Comparison of ENCODE assay signal across 8 mouse cellular contexts in genomic region chr6:87811675-87812338, GRCm38 (mm10). TPM values are rescaled to one million over a fixed set of nuclear protein-coding genes. Genes with fewer than 3 reads are reported as not detected.
DNase-seq lines count a peak whose midpoint lies in the region; ATAC-seq and TF ChIP-seq lines count a peak whose summit lies in the region.

Gene Rab43, minus strand, starts transcription at chr6:87812164.

- ATAC-seq in embryonic facial prominence, embryonic 13.5 days (ENCODE audit: insufficient number of reproducible peaks, insufficient read depth, low FRiP score, low TSS enrichment, low read depth) = peak; percentile 98
- peak; percentile 97 for ATAC-seq in limb, embryonic 13.5 days (ENCODE audit: low FRiP score, low read depth)
- peak; percentile 98 for ATAC-seq in midbrain, embryonic 16.5 days

- intact Hi-C loops in heart, adult 2 months (cut with DNase I) = loop anchor here (1.0 to 5.0 kb wide), 4 partner anchors 26 to 1090 kb away; partner anchors contain the start of genes Cnbp, Isy1 and Tpra1

- H3K4me1 ChIP-seq in embryonic facial prominence, embryonic 13.5 days = peaks cover 9% of the 10 kb centered on the region
- peaks cover 6% of the 10 kb centered on the region for H3K4me1 ChIP-seq in heart, adult 2 months (ENCODE audit: control insufficient read depth, insufficient read depth, low read length)
- peaks cover 25% of the 10 kb centered on the region for H3K4me1 ChIP-seq in limb, embryonic 13.5 days
- H3K4me1 ChIP-seq in midbrain, embryonic 16.5 days (ENCODE audit: control insufficient read depth, insufficient read depth, low read length) = peaks cover 13% of the 10 kb centered on the region

- peak within 1 kb of the TSS; percentile 92 for H3K4me2 ChIP-seq in embryonic facial prominence, embryonic 13.5 days
- peak within 1 kb of the TSS; percentile 95 for H3K4me2 ChIP-seq in limb, embryonic 13.5 days (replicated peaks)
- H3K4me2 ChIP-seq in midbrain, embryonic 16.5 days (ENCODE audit: low read length) = peak within 1 kb of the TSS; percentile 93

- peak; percentile 55 for TF ChIP-seq CTCF in heart, adult 2 months (IDR thresholded peaks at IDR 0.05)

- no peaks in the 10 kb centered on the region for H3K9me3 ChIP-seq in embryonic facial prominence, embryonic 13.5 days
- H3K9me3 ChIP-seq in limb, embryonic 13.5 days = no peaks in the 10 kb centered on the region
- no peaks in the 10 kb centered on the region for H3K9me3 ChIP-seq in midbrain, embryonic 16.5 days (replicated peaks; ENCODE audit: control insufficient read depth, low read length, poor library complexity, severe bottlenecking)

- TF ChIP-seq EP300 in heart, adult 2 months (IDR thresholded peaks at IDR 0.05; ENCODE audit: insufficient read depth, low read depth, low read length) = no peak; the same call in 1 of the 2 replicates

- TF ChIP-seq POLR2A in heart, adult 2 months (IDR thresholded peaks at IDR 0.05; ENCODE audit: insufficient read depth, low read depth, low read length) = peak; percentile 71

- peaks cover 28% of the 10 kb centered on the region for H3K36me3 ChIP-seq in embryonic facial prominence, embryonic 13.5 days
- no peaks in the 10 kb centered on the region for H3K36me3 ChIP-seq in heart, adult 2 months (ENCODE audit: control insufficient read depth, insufficient read depth, low read length)
- peaks cover 30% of the 10 kb centered on the region for H3K36me3 ChIP-seq in limb, embryonic 13.5 days
- H3K36me3 ChIP-seq in midbrain, embryonic 16.5 days (ENCODE audit: control insufficient read depth, insufficient read depth, low read length) = peaks cover 4% of the 10 kb centered on the region

- peak within 1 kb of the TSS; percentile 73 for H3K27ac ChIP-seq in embryonic facial prominence, embryonic 13.5 days
- H3K27ac ChIP-seq in heart, adult 2 months = peak within 1 kb of the TSS; percentile 84
- H3K27ac ChIP-seq in limb, embryonic 13.5 days = peak within 1 kb of the TSS; percentile 77
- peak within 1 kb of the TSS; percentile 61 for H3K27ac ChIP-seq in midbrain, embryonic 16.5 days (ENCODE audit: low read length)

- peak within 1 kb of the TSS; percentile 85 for H3K9ac ChIP-seq in embryonic facial prominence, embryonic 13.5 days
- peak within 1 kb of the TSS; percentile 73 for H3K9ac ChIP-seq in heart, adult 2 months (ENCODE audit: low read depth, low read length)
- H3K9ac ChIP-seq in limb, embryonic 13.5 days = peak within 1 kb of the TSS; percentile 89
- peak within 1 kb of the TSS; percentile 82 for H3K9ac ChIP-seq in midbrain, embryonic 16.5 days (ENCODE audit: low read depth, low read length)

- H3K27me3 ChIP-seq in embryonic facial prominence, embryonic 13.5 days = no peaks in the 10 kb centered on the region
- H3K27me3 ChIP-seq in heart, adult 2 months (ENCODE audit: control insufficient read depth, insufficient read depth, low read length) = no peaks in the 10 kb centered on the region
- H3K27me3 ChIP-seq in limb, embryonic 13.5 days = no peaks in the 10 kb centered on the region
- no peaks in the 10 kb centered on the region for H3K27me3 ChIP-seq in midbrain, embryonic 16.5 days (ENCODE audit: control insufficient read depth, insufficient read depth, low read depth, low read length)

- under 1% methylated on average over 49 of the region's 56 CpGs for WGBS in embryonic facial prominence, embryonic 13.5 days
- WGBS in heart, adult 2 months = 1% methylated on average over 55 of the region's 56 CpGs
- 0% methylated on average over 26 of the region's 56 CpGs for WGBS in limb, embryonic 13.5 days
- WGBS in midbrain, embryonic 16.5 days = under 1% methylated on average over 50 of the region's 56 CpGs

- H3K4me3 ChIP-seq in embryonic facial prominence, embryonic 13.5 days = peak within 1 kb of the TSS; percentile 74
- H3K4me3 ChIP-seq in heart, adult 2 months = peak within 1 kb of the TSS; percentile 97
- peak within 1 kb of the TSS; percentile 74 for H3K4me3 ChIP-seq in limb, embryonic 13.5 days
- peak within 1 kb of the TSS; percentile 72 for H3K4me3 ChIP-seq in midbrain, embryonic 16.5 days (ENCODE audit: low read depth, low read length)

- H3K79me2 ChIP-seq in heart, adult 2 months (replicated peaks; ENCODE audit: control insufficient read depth, insufficient read depth, low read length) = peaks cover 3% of the 10 kb centered on the region

- DNase-seq in 3134 (ENCODE audit: extremely low read depth, insufficient read length, low spot score) = peak; percentile 93
- peak; percentile 97 to 98 for DNase-seq in adrenal gland, postnatal 36 days
- peak; percentile 97 to 98 for DNase-seq in heart, adult 2 months
- peak; percentile 93 to 96 for DNase-seq in kidney, adult 8-10 months
- DNase-seq in spleen, postnatal 10 days (ENCODE audit: low spot score in 2 of 2) = peak; percentile 92 to 95

RNA-seq across cellular contexts. Expression of gene Rab43, which starts in this region (rescaled TPM):
- total RNA-seq in adrenal gland, postnatal 36 days (2021) = 10 to 100 TPM; 29.1 to 31.1 TPM
- polyA plus RNA-seq in embryonic facial prominence, embryonic 13.5 days (2015; fragmentation: Nextera tagmentation; extraction: Ambion mirVana) = 8.3 and 10.0 TPM in 2 replicates
- total RNA-seq in heart, adult 2 months (2021) = 10 to 100 TPM; 11.1 to 11.6 TPM
- 12.2 and 17.6 TPM in 2 replicates for polyA plus RNA-seq in heart, adult 2 months (2012; rRNA removed)
- polyA plus RNA-seq in limb, embryonic 13.5 days (2015; fragmentation: Nextera tagmentation; extraction: Ambion mirVana) = 9.8 and 10.3 TPM in 2 replicates
- 9.7 and 11.0 TPM in 2 replicates for polyA plus RNA-seq in midbrain, embryonic 16.5 days (2015; fragmentation: Nextera tagmentation; extraction: Ambion mirVana)

Comparison
In these comparisons a context has a peak if more than half of its experiments do, and no peak if none do; other contexts are left out.
1. Peak in every context shown above with its lines: DNase-seq, ATAC-seq, H3K4me3 ChIP-seq and H3K27ac ChIP-seq.